In the genomic region with DNA sequence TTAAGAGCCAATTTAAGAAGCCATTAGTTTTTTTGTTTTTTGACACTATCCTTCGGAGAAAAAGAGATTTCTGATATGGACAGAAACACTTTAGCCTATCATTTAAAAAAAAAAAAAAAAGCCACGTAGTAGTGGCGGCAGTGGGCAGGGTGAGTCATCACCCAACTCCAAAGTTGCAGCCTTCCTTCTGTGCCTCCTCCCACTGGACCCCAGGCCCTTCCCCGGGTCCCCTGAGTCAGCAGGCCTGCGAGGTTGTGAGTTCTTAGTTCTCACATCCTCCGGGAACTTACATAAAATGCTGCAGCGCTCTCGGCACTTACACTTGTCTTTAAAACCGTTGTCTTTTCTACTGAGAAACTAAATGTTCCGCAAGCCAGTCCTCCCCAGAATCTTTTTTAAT, we compare ENCODE assay signal across 8 mouse cellular contexts. TPM values are rescaled to one million over a fixed set of nuclear protein-coding genes. Genes with fewer than 3 reads are reported as not detected.
A peak's percentile ranks its signal among the peaks of the same experiment; 100 is the strongest.
DNase-seq lines count a peak whose midpoint lies in the region; ATAC-seq and TF ChIP-seq lines count a peak whose summit lies in the region.

No protein-coding gene starts in this region.

- TF ChIP-seq CTCF in liver, adult 2 months (IDR thresholded peaks at IDR 0.05; ENCODE audit: low read depth, low read length): no peak

- no peak for TF ChIP-seq POLR2A in liver, adult 2 months (IDR thresholded peaks at IDR 0.05; ENCODE audit: extremely low read depth, insufficient read depth, low read length)

- H3K4me3 ChIP-seq in hindbrain, embryonic 14.5 days (replicated peaks; ENCODE audit: low read length): peak overlapping the region; percentile 74
- peak overlapping the region; percentile 16; the same call in 1 of the 2 replicates for H3K4me3 ChIP-seq in liver, adult 2 months (ENCODE audit: insufficient read depth, low read depth, low read length)
- peak overlapping the region; percentile 65 for H3K4me3 ChIP-seq in midbrain, embryonic 16.5 days (ENCODE audit: low read depth, low read length)

- H3K4me1 ChIP-seq in hindbrain, embryonic 14.5 days (replicated peaks; ENCODE audit: control insufficient read depth, insufficient read depth, low read length): peaks cover 31% of the 10 kb centered on the region
- H3K4me1 ChIP-seq in liver, adult 2 months (ENCODE audit: control insufficient read depth, insufficient read depth, low read length): peaks cover 5% of the 10 kb centered on the region
- peaks cover 24% of the 10 kb centered on the region for H3K4me1 ChIP-seq in midbrain, embryonic 16.5 days (ENCODE audit: control insufficient read depth, insufficient read depth, low read length)

- no peaks in the 10 kb centered on the region for H3K9me3 ChIP-seq in hindbrain, embryonic 14.5 days (ENCODE audit: control insufficient read depth, low read length)
- no peaks in the 10 kb centered on the region for H3K9me3 ChIP-seq in midbrain, embryonic 16.5 days (replicated peaks; ENCODE audit: control insufficient read depth, low read length, poor library complexity, severe bottlenecking)

- H3K79me2 ChIP-seq in liver, adult 2 months (ENCODE audit: control insufficient read depth, insufficient read depth, low read length): peaks cover 23% of the 10 kb centered on the region

- peak; percentile 41 for DNase-seq in ovary, adult 18-20 months (ENCODE audit: low spot score)
- DNase-seq in ovary, postnatal 10 days (ENCODE audit: low spot score): no peak
- peak; percentile 78 to 81 for DNase-seq in adrenal gland, postnatal 36 days
- peak; percentile 31 for DNase-seq in hindbrain, embryonic 14.5 days (ENCODE audit: low spot score)
- no peak for DNase-seq in liver, adult 2 months (ENCODE audit: extremely low read depth, low read depth, low spot score)
- peak; percentile 45 for DNase-seq in thymus, postnatal 4 days

- H3K9ac ChIP-seq in hindbrain, embryonic 14.5 days: peak overlapping the region; percentile 94
- H3K9ac ChIP-seq in liver, adult 2 months (ENCODE audit: low read depth, low read length): no peak overlapping the region
- H3K9ac ChIP-seq in midbrain, embryonic 16.5 days (ENCODE audit: low read depth, low read length): peak overlapping the region; percentile 3; the same call in 1 of the 2 replicates

- H3K36me3 ChIP-seq in hindbrain, embryonic 14.5 days (replicated peaks; ENCODE audit: control insufficient read depth, insufficient read depth): no peaks in the 10 kb centered on the region
- H3K36me3 ChIP-seq in liver, adult 2 months (ENCODE audit: control insufficient read depth, insufficient read depth, low read length): no peaks in the 10 kb centered on the region
- H3K36me3 ChIP-seq in midbrain, embryonic 16.5 days (ENCODE audit: control insufficient read depth, insufficient read depth, low read length): no peaks in the 10 kb centered on the region

- 0 out of 2 replicates have a peak overlapping the region, but pooled peaks have one; percentile 26 for H3K27ac ChIP-seq in hindbrain, embryonic 14.5 days
- H3K27ac ChIP-seq in liver, adult 2 months (replicated peaks; ENCODE audit: insufficient read depth, low read depth, low read length): no peak overlapping the region
- no peak overlapping the region for H3K27ac ChIP-seq in midbrain, embryonic 16.5 days (ENCODE audit: low read length)

- H3K4me2 ChIP-seq in hindbrain, embryonic 14.5 days (replicated peaks): peak overlapping the region; percentile 74
- H3K4me2 ChIP-seq in midbrain, embryonic 16.5 days (ENCODE audit: low read length): peak overlapping the region; percentile 82

- whole genome bisulfite sequencing in hindbrain, embryonic 14.5 days: 14% methylated on average over 10 of the region's 10 CpGs
- 28% methylated on average over 10 of the region's 10 CpGs for WGBS in liver, adult 2 months
- WGBS in midbrain, embryonic 16.5 days: 9% methylated on average over 10 of the region's 10 CpGs

- H3K27me3 ChIP-seq in hindbrain, embryonic 14.5 days (ENCODE audit: control insufficient read depth, insufficient read depth, low read length): no peaks in the 10 kb centered on the region
- no peaks in the 10 kb centered on the region for H3K27me3 ChIP-seq in liver, adult 2 months (ENCODE audit: control insufficient read depth, insufficient read depth, low read length)
- no peaks in the 10 kb centered on the region for H3K27me3 ChIP-seq in midbrain, embryonic 16.5 days (ENCODE audit: control insufficient read depth, insufficient read depth, low read depth, low read length)

- ATAC-seq in frontal cortex, adult (ENCODE audit: low TSS enrichment): peak; percentile 50; the same call in 1 of the 2 replicates
- no peak for ATAC-seq in hindbrain, embryonic 14.5 days (ENCODE audit: low FRiP score)
- ATAC-seq in midbrain, embryonic 16.5 days: no peak

RNA-seq across cellular contexts. Expression of gene Mapk6, which starts 2.0 kb away (rescaled TPM):
- 10 to 100 TPM; 36.2 to 49.2 TPM for total RNA-seq in adrenal gland, postnatal 36 days (2021)
- polyA plus RNA-seq in hindbrain, embryonic 14.5 days (2014; fragmentation: Nextera tagmentation; extraction: Ambion mirVana): 185 and 192 TPM in 2 replicates
- 21.1 and 21.2 TPM in 2 replicates for total RNA-seq in liver, adult 2 months (2014; rRNA removed)
- polyA plus RNA-seq in liver, adult 2 months (2012; rRNA removed): 10.0 and 11.1 TPM in 2 replicates
- polyA plus RNA-seq in midbrain, embryonic 16.5 days (2015; fragmentation: Nextera tagmentation; extraction: Ambion mirVana): 147 and 162 TPM in 2 replicates

RNA-seq across cellular contexts. Expression of gene Leo1, which starts 33.5 kb away (rescaled TPM):
- 10 to 100 TPM; 18.6 to 29.9 TPM for total RNA-seq in adrenal gland, postnatal 36 days (2021)
- polyA plus RNA-seq in hindbrain, embryonic 14.5 days (2014; fragmentation: Nextera tagmentation; extraction: Ambion mirVana): 36.1 and 36.9 TPM in 2 replicates
- 5.2 and 6.3 TPM in 2 replicates for total RNA-seq in liver, adult 2 months (2014; rRNA removed)
- polyA plus RNA-seq in liver, adult 2 months (2012; rRNA removed): 2.1 and 3.1 TPM in 2 replicates
- polyA plus RNA-seq in midbrain, embryonic 16.5 days (2015; fragmentation: Nextera tagmentation; extraction: Ambion mirVana): 43.6 and 48.2 TPM in 2 replicates

Comparison
In these comparisons a context has a peak if more than half of its experiments do, and no peak if none do; other contexts are left out.
1. DNase-seq: peak in ovary, adult 18-20 months (single experiment), adrenal gland, postnatal 36 days (2 of 2), hindbrain, embryonic 14.5 days (single experiment) and thymus, postnatal 4 days (single experiment); none in ovary, postnatal 10 days (single experiment) and liver, adult 2 months (single experiment).
2. H3K4me3 ChIP-seq: peak in every context shown above with its lines; median percentile 74 in hindbrain, embryonic 14.5 days; 65 in midbrain, embryonic 16.5 days; 16 in liver, adult 2 months.
3. RNA of gene Mapk6, which starts 2.0 kb away (polyA plus RNA-seq): 185 to 192 TPM in hindbrain, embryonic 14.5 days and 147 to 162 TPM in midbrain, embryonic 16.5 days; 10.0 to 11.1 TPM in liver, adult 2 months; every median in the first group is over 10 times any median in the second.